Mouse (Mus musculus) frontal cortex, adult 2 months (tissue): Measurements from ENCODE around the gene Prkd2. TPM values are rescaled to one million over a fixed set of nuclear protein-coding genes. Genes with fewer than 3 reads are reported as not detected.

Source experiments
- DNase-seq, 2 experiments: peaks; one replicate each; pipeline ENCODE4 v3.0.0; 2022; ENCODE audit warnings: low spot score in 1 of 2; ENCODE audit errors: extremely low spot score in 1 of 2
- polyA plus RNA-seq: library from polyadenylated mRNA; depleted of rRNA; stranded (reverse); fragments of >200 nt; gene quantifications from 2 replicates; pipeline ENCODE4 v1.2.3, GENCODE M21; 2012; rRNA removed

Gene Prkd2
- polyA plus RNA-seq, result 6.4 and 6.7 TPM in 2 replicates

- DNase-seq, result peak; percentile 77 to 88
Measured at GRCm38 (mm10) chr7:16842645-16843063, at the start of gene Prkd2. Gene Prkd2 (plus strand): TSS chr7:16842902.

GRCm38 (mm10) chr7:16793010-16793725 is 49.5 kb upstream of the Prkd2 start:
- no peak for DNase-seq

GRCm38 (mm10) chr7:16794886-16795285 is 47.8 kb upstream of the Prkd2 start:
- DNase-seq, result no peak

- no peak for DNase-seq
Measured at GRCm38 (mm10) chr7:16804409-16805028, 38.2 kb upstream of the Prkd2 start.

GRCm38 (mm10) chr7:16807936-16808335 is 34.8 kb upstream of the Prkd2 start:
- no peak for DNase-seq

GRCm38 (mm10) chr7:16808647-16809046 is 34.1 kb upstream of the Prkd2 start:
- no peak for DNase-seq

GRCm38 (mm10) chr7:16809739-16810138 is 33.0 kb upstream of the Prkd2 start:
- peak in 1 of 2 experiments; percentile 88 for DNase-seq

GRCm38 (mm10) chr7:16810399-16810919 is 32.2 kb upstream of the Prkd2 start:
- no peak for DNase-seq

GRCm38 (mm10) chr7:16810920-16811648 is 31.6 kb upstream of the Prkd2 start:
- no peak for DNase-seq

- no peak for DNase-seq
Measured at GRCm38 (mm10) chr7:16811649-16812070, 31.0 kb upstream of the Prkd2 start.

GRCm38 (mm10) chr7:16812505-16812904 is 30.2 kb upstream of the Prkd2 start:
- DNase-seq, result no peak

- DNase-seq, result peak in 1 of 2 experiments; percentile 71
Measured at GRCm38 (mm10) chr7:16815351-16815941, 27.3 kb upstream of the Prkd2 start, which contains the start of gene Strn4. Gene Strn4 (plus strand): TSS chr7:16815889.

GRCm38 (mm10) chr7:16816078-16816474 is 26.6 kb upstream of the Prkd2 start:
- peak in 1 of 2 experiments; percentile 83 for DNase-seq

- DNase-seq, result no peak
Measured at GRCm38 (mm10) chr7:16816475-16817122, 26.1 kb upstream of the Prkd2 start, which contains the start of gene Fkrp. Gene Fkrp (minus strand): TSS chr7:16816732.

GRCm38 (mm10) chr7:16817693-16818092 is 25.0 kb upstream of the Prkd2 start:
- peak; percentile 62 to 81 for DNase-seq

- no peak for DNase-seq
Measured at GRCm38 (mm10) chr7:16819794-16820193, 22.9 kb upstream of the Prkd2 start.

- no peak for DNase-seq
Measured at GRCm38 (mm10) chr7:16820271-16820763, 22.4 kb upstream of the Prkd2 start.

GRCm38 (mm10) chr7:16821091-16821490 is 21.6 kb upstream of the Prkd2 start:
- DNase-seq, result no peak

GRCm38 (mm10) chr7:16821669-16822101 is 21.0 kb upstream of the Prkd2 start:
- peak in 1 of 2 experiments; percentile 88 for DNase-seq

- peak; percentile 87 to 89 for DNase-seq
Measured at GRCm38 (mm10) chr7:16823734-16824133, 19.0 kb upstream of the Prkd2 start.
